Mouse (Mus musculus): ENCODE measurements at regions not wholly inside any gene's neighbourhood (a gene's known extent, or its start where the extent isn't known, plus 50 kb on each side); places are given as distances from the start of the nearest gene placed in this dataset.

GRCm38 (mm10) chr7:67878226-67878625, 74.4 kb upstream of the Igf1r start:
- TF ChIP-seq MAFK (IDR thresholded peaks at IDR 0.05; ENCODE audit: insufficient read depth, low read depth, low read length) (no peak), HCFC1 (IDR thresholded peaks at IDR 0.05; ENCODE audit: borderline replicate concordance, insufficient read depth, low read length) (no peak), ZC3H11A (IDR thresholded peaks at IDR 0.05; ENCODE audit: borderline replicate concordance, low read depth, low read length) (no peak), ZNF384 (IDR thresholded peaks at IDR 0.05; ENCODE audit: low read depth, low read length) (no peak), CHD2 (IDR thresholded peaks at IDR 0.05; ENCODE audit: low read depth, low read length) (no peak)

Measured in ES-E14 (cell line).